Mouse (Mus musculus): ENCODE data around the gene Cphx3. TPM values are rescaled to one million over a fixed set of nuclear protein-coding genes. Genes with fewer than 3 reads are reported as not detected.
"Not testable (repeated sequence)": the region's sequence is repeated elsewhere in the genome, so short reads cannot be mapped to it uniquely, and the experiment has no call there.

Gene Cphx3
- polyA plus RNA-seq, 1 experiment from 2014 or later: not detected

GRCm38 (mm10) chr14:26173955-26174354 is 91.9 kb downstream of the Cphx3 start:
- not testable (repeated sequence) for H3K4me3 ChIP-seq (ENCODE audit: low read depth, low read length); H3K4me2 ChIP-seq; H3K27ac ChIP-seq (ENCODE audit: low read depth); H3K9me3 ChIP-seq (ENCODE audit: low read depth, low read length); H3K36me3 ChIP-seq (ENCODE audit: insufficient read depth); H3K27me3 ChIP-seq (ENCODE audit: insufficient read depth, low read length); H3K4me1 ChIP-seq (ENCODE audit: insufficient read depth); H3K9ac ChIP-seq; DNase-seq
- ATAC-seq (ENCODE audit: insufficient read depth): peak; percentile 70
- no CpG with 5 or more reads among the region's 3 CpGs for WGBS

- H3K4me2 ChIP-seq; H3K4me3 ChIP-seq (ENCODE audit: low read depth, low read length); H3K27ac ChIP-seq (ENCODE audit: low read depth); DNase-seq; H3K36me3 ChIP-seq (ENCODE audit: insufficient read depth); H3K4me1 ChIP-seq (ENCODE audit: insufficient read depth); H3K9me3 ChIP-seq (ENCODE audit: low read depth, low read length); H3K27me3 ChIP-seq (ENCODE audit: insufficient read depth, low read length); H3K9ac ChIP-seq: not testable (repeated sequence)
- peak; percentile 52; the same call in 1 of the 2 replicates for ATAC-seq (ENCODE audit: insufficient read depth)
- no CpG with 5 or more reads among the region's 6 CpGs for WGBS
Measured at GRCm38 (mm10) chr14:26175028-26175427, 92.9 kb downstream of the Cphx3 start.

- H3K9ac ChIP-seq; ATAC-seq (ENCODE audit: insufficient read depth): not testable (repeated sequence)
- WGBS: no CpG with 5 or more reads among the region's 10 CpGs
Measured at GRCm38 (mm10) chr14:26181660-26182059, 99.6 kb downstream of the Cphx3 start.

GRCm38 (mm10) chr14:26182380-26182779 is 100.3 kb downstream of the Cphx3 start, which contains the start of gene Plac9b:
Plac9b (minus strand) TSS chr14:26182480.
- WGBS: no CpG with 5 or more reads among the region's 10 CpGs
- not testable (repeated sequence) for H3K4me1 ChIP-seq (ENCODE audit: insufficient read depth); H3K4me2 ChIP-seq; DNase-seq; H3K27ac ChIP-seq (ENCODE audit: low read depth); H3K9me3 ChIP-seq (ENCODE audit: low read depth, low read length); H3K27me3 ChIP-seq (ENCODE audit: insufficient read depth, low read length); H3K36me3 ChIP-seq (ENCODE audit: insufficient read depth); H3K9ac ChIP-seq; H3K4me3 ChIP-seq (ENCODE audit: low read depth, low read length)
- ATAC-seq (ENCODE audit: insufficient read depth): peak; percentile 31; the same call in 1 of the 2 replicates

More at GRCm38 (mm10) chr14:26181660-26182059, 99.6 kb downstream of the Cphx3 start:
- not testable (repeated sequence) for DNase-seq; H3K36me3 ChIP-seq (ENCODE audit: insufficient read depth); H3K4me2 ChIP-seq; H3K4me1 ChIP-seq (ENCODE audit: insufficient read depth); H3K27ac ChIP-seq (ENCODE audit: low read depth); H3K9me3 ChIP-seq (ENCODE audit: low read depth, low read length); H3K4me3 ChIP-seq (ENCODE audit: low read depth, low read length); H3K27me3 ChIP-seq (ENCODE audit: insufficient read depth, low read length)

GRCm38 (mm10) chr14:26186638-26187037 is 104.5 kb downstream of the Cphx3 start:
- not testable (repeated sequence) for H3K9me3 ChIP-seq (ENCODE audit: low read depth, low read length)

GRCm38 (mm10) chr14:26188361-26188760 is 106.3 kb downstream of the Cphx3 start:
- no CpG with 5 or more reads among the region's 8 CpGs for WGBS
- not testable (repeated sequence) for H3K9ac ChIP-seq; H3K4me2 ChIP-seq; H3K4me1 ChIP-seq (ENCODE audit: insufficient read depth); DNase-seq; ATAC-seq (ENCODE audit: insufficient read depth); H3K27me3 ChIP-seq (ENCODE audit: insufficient read depth, low read length); H3K27ac ChIP-seq (ENCODE audit: low read depth); H3K4me3 ChIP-seq (ENCODE audit: low read depth, low read length); H3K9me3 ChIP-seq (ENCODE audit: low read depth, low read length); H3K36me3 ChIP-seq (ENCODE audit: insufficient read depth)

More at GRCm38 (mm10) chr14:26186638-26187037, 104.5 kb downstream of the Cphx3 start:
- H3K4me2 ChIP-seq; H3K27me3 ChIP-seq (ENCODE audit: insufficient read depth, low read length); ATAC-seq (ENCODE audit: insufficient read depth); H3K36me3 ChIP-seq (ENCODE audit: insufficient read depth); H3K27ac ChIP-seq (ENCODE audit: low read depth); H3K9ac ChIP-seq; H3K4me1 ChIP-seq (ENCODE audit: insufficient read depth); DNase-seq; H3K4me3 ChIP-seq (ENCODE audit: low read depth, low read length): not testable (repeated sequence)
- WGBS: no CpG with 5 or more reads among the region's 9 CpGs

DNA sequence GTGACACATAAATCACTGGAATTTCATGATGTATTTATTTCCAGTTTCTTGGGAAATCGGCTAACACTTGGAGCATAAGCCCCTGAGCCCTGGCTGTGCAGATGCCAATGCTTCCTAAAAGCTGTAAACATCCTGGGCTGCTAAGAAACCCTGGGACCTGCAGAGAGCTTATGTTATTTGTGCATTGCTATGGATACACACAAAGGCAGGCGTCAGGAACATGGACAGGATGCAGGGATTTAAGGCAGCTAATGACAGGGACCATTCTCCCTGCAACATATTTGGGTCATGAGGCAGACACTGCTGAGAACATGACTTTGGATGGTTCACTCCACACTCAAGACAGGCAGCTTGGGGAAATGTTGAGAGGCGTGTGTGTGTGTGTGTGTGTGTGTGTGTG is 115.8 kb downstream of the Cphx3 start:
- not testable (repeated sequence) for DNase-seq; H3K4me2 ChIP-seq; H3K27ac ChIP-seq (ENCODE audit: low read depth); H3K4me1 ChIP-seq (ENCODE audit: insufficient read depth); H3K4me3 ChIP-seq (ENCODE audit: low read depth, low read length); H3K9me3 ChIP-seq (ENCODE audit: low read depth, low read length); H3K9ac ChIP-seq; H3K36me3 ChIP-seq (ENCODE audit: insufficient read depth); H3K27me3 ChIP-seq (ENCODE audit: insufficient read depth, low read length)
- ATAC-seq (ENCODE audit: insufficient read depth): peak; percentile 80
- WGBS: no CpG with 5 or more reads among the region's 3 CpGs

DNA sequence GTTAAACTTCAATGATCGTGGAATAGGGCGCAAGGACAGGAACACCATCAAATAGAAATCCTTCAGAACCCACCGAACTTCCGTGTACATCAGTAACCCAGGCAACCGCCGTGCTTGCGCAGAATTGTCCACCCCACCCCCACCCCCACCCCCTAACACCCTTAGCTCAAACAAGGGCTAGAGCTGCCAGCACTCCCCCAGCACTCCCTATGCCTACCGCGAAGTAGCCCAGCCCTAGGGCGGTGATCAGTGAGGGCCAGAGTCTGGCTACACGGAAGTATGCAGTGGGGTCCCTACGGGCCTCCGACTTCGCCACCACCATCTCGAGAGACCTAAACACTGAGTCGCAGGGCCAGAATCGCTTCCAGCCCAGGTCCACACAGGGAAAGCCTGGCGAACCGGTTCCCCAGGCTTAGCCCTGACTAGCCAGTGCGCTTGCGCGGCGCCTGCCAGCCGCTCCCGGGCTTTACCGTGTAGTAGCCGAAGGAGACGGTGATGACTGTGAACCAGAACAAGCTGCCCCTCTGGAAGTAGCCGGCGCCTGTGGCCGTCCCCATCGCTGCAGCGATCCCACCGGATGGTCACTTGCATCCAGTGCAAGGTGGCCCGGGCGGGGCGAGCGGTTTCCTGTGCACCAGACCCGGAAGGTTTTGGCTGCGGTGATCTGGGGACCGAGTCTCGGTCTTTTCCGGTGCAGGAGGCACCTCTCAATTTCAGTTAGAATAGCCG is 124.3 kb downstream of the Cphx3 start:
- peak; percentile 93 for ATAC-seq (ENCODE audit: insufficient read depth)
- H3K9ac ChIP-seq; H3K27me3 ChIP-seq (ENCODE audit: insufficient read depth, low read length); H3K27ac ChIP-seq (ENCODE audit: low read depth); H3K4me3 ChIP-seq (ENCODE audit: low read depth, low read length); H3K36me3 ChIP-seq (ENCODE audit: insufficient read depth); H3K9me3 ChIP-seq (ENCODE audit: low read depth, low read length); H3K4me2 ChIP-seq; H3K4me1 ChIP-seq (ENCODE audit: insufficient read depth); DNase-seq: not testable (repeated sequence)
- no CpG with 5 or more reads among the region's 44 CpGs for WGBS

GRCm38 (mm10) chr14:26206926-26207247 is 124.8 kb downstream of the Cphx3 start, which contains the start of gene Tmem254b:
Tmem254b (minus strand) TSS chr14:26207041.
- H3K4me1 ChIP-seq (ENCODE audit: insufficient read depth); H3K36me3 ChIP-seq (ENCODE audit: insufficient read depth); DNase-seq; H3K27me3 ChIP-seq (ENCODE audit: insufficient read depth, low read length); H3K9me3 ChIP-seq (ENCODE audit: low read depth, low read length); H3K4me3 ChIP-seq (ENCODE audit: low read depth, low read length); H3K9ac ChIP-seq; H3K4me2 ChIP-seq; H3K27ac ChIP-seq (ENCODE audit: low read depth): not testable (repeated sequence)
- WGBS: no CpG with 5 or more reads among the region's 10 CpGs
- peak; percentile 90 for ATAC-seq (ENCODE audit: insufficient read depth)

DNA sequence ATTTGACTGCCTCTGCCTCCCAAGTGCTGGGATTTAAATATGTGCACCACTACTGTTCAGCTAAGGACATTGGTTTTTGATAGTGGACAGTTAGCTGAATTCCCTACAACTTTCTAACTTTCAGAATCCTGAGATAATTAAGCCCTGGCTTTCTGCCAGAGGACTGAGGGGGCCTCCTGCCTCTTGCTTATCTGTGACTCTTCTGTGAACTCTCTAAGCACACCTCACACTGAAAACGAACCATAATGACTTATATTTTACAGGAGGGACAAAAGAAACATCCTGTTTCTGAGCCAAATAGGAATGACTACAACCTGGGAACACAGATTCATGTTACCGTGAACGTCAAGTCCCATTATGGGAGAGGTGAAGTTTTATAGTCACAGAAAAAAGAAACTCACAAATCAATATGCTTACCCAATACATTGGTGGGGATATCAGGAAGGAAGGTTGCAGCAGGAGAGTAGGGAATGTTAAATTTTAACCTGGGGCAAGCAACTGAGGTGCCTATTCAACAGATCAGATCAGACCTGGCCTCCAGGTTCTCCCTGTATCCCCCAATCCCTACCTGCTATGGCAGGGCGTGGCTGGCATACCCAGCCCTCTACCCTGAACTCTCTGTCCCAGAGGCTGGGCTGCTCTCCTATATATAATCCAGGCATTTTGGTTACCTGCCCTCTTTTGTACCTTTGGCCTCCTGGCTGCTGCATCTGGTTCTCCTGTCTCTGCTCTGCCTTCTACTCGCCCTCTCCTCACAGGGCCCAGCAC is 134.3 kb downstream of the Cphx3 start:
- not testable (repeated sequence) for ATAC-seq (ENCODE audit: insufficient read depth); H3K4me2 ChIP-seq; H3K4me3 ChIP-seq (ENCODE audit: low read depth, low read length); H3K27me3 ChIP-seq (ENCODE audit: insufficient read depth, low read length); H3K9ac ChIP-seq; H3K27ac ChIP-seq (ENCODE audit: low read depth); H3K9me3 ChIP-seq (ENCODE audit: low read depth, low read length); H3K4me1 ChIP-seq (ENCODE audit: insufficient read depth); DNase-seq; H3K36me3 ChIP-seq (ENCODE audit: insufficient read depth)
- WGBS: no CpG with 5 or more reads among the region's 5 CpGs

All from lung, embryonic 14.5 days (tissue).